Mouse (Mus musculus) testis, adult 2 months (tissue): Measurements from ENCODE around the gene Ubtd2. TPM values are rescaled to one million over a fixed set of nuclear protein-coding genes. Genes with fewer than 3 reads are reported as not detected.

Source experiments
- H3K27ac ChIP-seq: fragments of 200-500 bp; 2 replicates; pipeline ENCODE4 v1.5.1; 2012; ENCODE audit warnings: low read depth, low read length; ENCODE audit not compliant: control insufficient read depth, insufficient read depth
- H3K27me3 ChIP-seq: fragments of 200-500 bp; 2 replicates; pipeline ENCODE4 v1.6.1; 2012; ENCODE audit warnings: mild to moderate bottlenecking, low read length, moderate library complexity; ENCODE audit not compliant: control insufficient read depth, insufficient read depth
- H3K36me3 ChIP-seq: fragments of 200-500 bp; 2 replicates; pipeline ENCODE4 v1.6.1; 2012; ENCODE audit warnings: mild to moderate bottlenecking, low read length; ENCODE audit not compliant: control insufficient read depth, insufficient read depth
- H3K4me1 ChIP-seq: fragments of 200-500 bp; 2 replicates; pipeline ENCODE4 v1.6.1; 2012; ENCODE audit warnings: low read length; ENCODE audit not compliant: control insufficient read depth, insufficient read depth
- H3K4me3 ChIP-seq: fragments of 200-500 bp; 2 replicates; pipeline ENCODE4 v1.5.1; 2012; ENCODE audit warnings: low read depth, mild to moderate bottlenecking, low read length, moderate library complexity, mixed read lengths; ENCODE audit not compliant: control insufficient read depth
- CTCF ChIP-seq: fragments of 200-500 bp; IDR thresholded peaks from 2 replicates; pipeline ENCODE4 v1.5.1; 2012; ENCODE audit warnings: low read depth, mild to moderate bottlenecking, inconsistent platforms, low read length, moderate library complexity; ENCODE audit not compliant: control insufficient read depth, insufficient read depth, insufficient replicate concordance
- POLR2A ChIP-seq: fragments of 200-500 bp; IDR thresholded peaks from 2 replicates; pipeline ENCODE4 v1.6.1; 2012; ENCODE audit warnings: low read depth, mild to moderate bottlenecking, inconsistent platforms, low read length, moderate library complexity; ENCODE audit not compliant: control insufficient read depth
- polyA plus RNA-seq: library from polyadenylated mRNA; depleted of rRNA; stranded (reverse); fragments of >200 nt; gene quantifications from 2 replicates; pipeline ENCODE4 v1.2.3, GENCODE M21; 2012

Gene Ubtd2
- polyA plus RNA-seq, 1 experiment: 120 TPM

- Histone ChIP-seq H3K27ac (no peak overlapping the region), H3K36me3 (no peaks in the 10 kb centered on the region), H3K27me3 (no peaks in the 10 kb centered on the region), H3K4me1 (peaks cover 3% of the 10 kb centered on the region), H3K4me3 (no peak overlapping the region)
- TF ChIP-seq POLR2A (no peak), CTCF (no peak)
Measured at GRCm38 (mm10) chr11:32539717-32540116, 84.5 kb downstream of the Ubtd2 start.

- Histone ChIP-seq H3K4me1 (no peaks in the 10 kb centered on the region; the same call in 1 of the 2 replicates), H3K27me3 (no peaks in the 10 kb centered on the region), H3K36me3 (no peaks in the 10 kb centered on the region), H3K27ac (no peak overlapping the region), H3K4me3 (no peak overlapping the region)
- no peak for TF ChIP-seq CTCF
- no peak for TF ChIP-seq POLR2A
Measured at GRCm38 (mm10) chr11:32540463-32540862, 85.3 kb downstream of the Ubtd2 start.

DNA sequence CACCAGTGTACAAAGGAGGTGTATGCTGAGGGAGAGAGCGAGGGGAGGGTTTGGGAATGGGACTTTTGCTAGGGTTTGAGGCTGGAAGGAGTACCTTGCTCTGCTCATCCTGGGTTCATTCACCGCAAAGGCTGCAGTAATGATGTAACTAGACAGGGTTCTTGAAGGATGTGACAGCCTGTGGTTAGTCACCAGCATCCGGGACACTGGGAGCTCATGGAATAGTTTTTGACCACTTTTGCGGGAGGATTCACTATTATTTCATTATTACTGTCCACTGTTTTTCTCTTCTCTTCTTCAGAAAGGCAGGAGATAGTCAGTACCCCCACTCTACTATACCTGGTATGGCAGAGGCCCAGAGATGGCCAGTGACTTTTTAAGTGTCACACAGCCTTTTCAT lies 87.0 kb downstream of the Ubtd2 start:
- Histone ChIP-seq H3K4me1 (no peaks in the 10 kb centered on the region; the same call in 1 of the 2 replicates), H3K27me3 (no peaks in the 10 kb centered on the region), H3K4me3 (no peak overlapping the region), H3K36me3 (no peaks in the 10 kb centered on the region), H3K27ac (no peak overlapping the region)
- no peak for TF ChIP-seq POLR2A
- no peak for TF ChIP-seq CTCF

DNA sequence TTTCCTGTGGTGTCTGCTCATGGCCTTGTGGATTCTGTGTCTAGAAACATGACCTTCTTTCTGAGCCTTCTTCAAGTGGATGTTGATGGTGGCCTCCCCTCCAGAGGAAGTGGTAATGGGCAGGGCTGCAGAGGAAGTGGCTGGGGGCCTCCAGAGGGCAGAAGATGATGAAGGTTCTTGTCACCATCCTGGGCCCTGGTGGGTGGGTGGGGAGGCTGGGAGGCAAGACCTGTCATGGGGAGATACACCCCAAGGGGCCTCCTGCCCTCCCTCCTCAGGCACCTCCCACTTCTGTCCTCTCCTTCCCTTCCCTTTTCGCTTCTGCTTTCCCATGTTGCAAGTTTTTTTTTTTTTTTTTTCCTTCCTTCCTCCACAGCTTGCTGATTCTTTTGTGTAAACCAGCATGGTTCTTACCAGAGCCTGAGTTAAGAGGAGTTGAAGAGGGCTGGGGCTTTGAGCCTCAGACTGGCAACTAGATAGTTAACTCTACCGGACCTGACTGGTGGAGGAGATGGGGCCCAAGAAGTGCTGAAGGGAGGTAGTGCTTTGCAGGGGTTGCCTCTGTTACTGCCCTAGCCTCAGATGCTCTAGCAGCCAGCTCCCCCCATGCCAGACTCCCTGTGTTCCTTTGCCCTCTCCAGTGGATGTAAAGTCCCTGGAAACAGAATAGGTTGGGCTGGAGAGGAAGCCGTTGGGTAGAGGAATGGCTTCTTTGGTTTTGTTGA lies 87.7 kb downstream of the Ubtd2 start:
- no peaks in the 10 kb centered on the region for H3K27me3 ChIP-seq
- no peaks in the 10 kb centered on the region; the same call in 1 of the 2 replicates for H3K4me1 ChIP-seq
- TF ChIP-seq POLR2A (no peak), CTCF (no peak)
- H3K4me3 ChIP-seq: no peak overlapping the region
- H3K27ac ChIP-seq: no peak overlapping the region
- no peaks in the 10 kb centered on the region for H3K36me3 ChIP-seq

DNA sequence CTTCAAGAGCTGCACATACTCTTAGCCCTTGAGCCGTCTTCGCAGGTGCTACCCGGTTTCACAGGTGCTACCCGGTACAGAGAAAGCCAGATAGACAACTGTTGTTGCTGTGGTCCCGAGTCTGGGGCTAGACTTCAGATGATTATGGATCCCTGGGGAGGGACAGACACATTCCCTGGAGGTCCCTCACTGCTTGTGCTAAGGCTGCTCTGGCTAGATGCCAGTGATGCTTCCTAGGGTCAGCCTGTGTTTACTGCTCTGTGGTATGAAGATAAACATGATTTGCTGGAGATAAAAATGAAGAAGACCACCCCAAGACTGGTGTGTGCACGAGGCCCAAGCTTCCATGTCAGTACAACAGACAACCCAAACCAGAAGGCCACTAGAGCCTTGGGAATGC lies 88.9 kb downstream of the Ubtd2 start:
- Histone ChIP-seq H3K36me3 (no peaks in the 10 kb centered on the region), H3K27me3 (no peaks in the 10 kb centered on the region), H3K4me1 (no peaks in the 10 kb centered on the region; the same call in 1 of the 2 replicates), H3K4me3 (no peak overlapping the region), H3K27ac (no peak overlapping the region)
- TF ChIP-seq POLR2A (no peak), CTCF (no peak)

GRCm38 (mm10) chr11:32544497-32544896 lies 89.3 kb downstream of the Ubtd2 start:
- Histone ChIP-seq H3K27me3 (no peaks in the 10 kb centered on the region), H3K4me3 (no peak overlapping the region), H3K4me1 (no peaks in the 10 kb centered on the region; the same call in 1 of the 2 replicates), H3K27ac (no peak overlapping the region), H3K36me3 (no peaks in the 10 kb centered on the region)
- no peak for TF ChIP-seq CTCF
- no peak for TF ChIP-seq POLR2A

DNA sequence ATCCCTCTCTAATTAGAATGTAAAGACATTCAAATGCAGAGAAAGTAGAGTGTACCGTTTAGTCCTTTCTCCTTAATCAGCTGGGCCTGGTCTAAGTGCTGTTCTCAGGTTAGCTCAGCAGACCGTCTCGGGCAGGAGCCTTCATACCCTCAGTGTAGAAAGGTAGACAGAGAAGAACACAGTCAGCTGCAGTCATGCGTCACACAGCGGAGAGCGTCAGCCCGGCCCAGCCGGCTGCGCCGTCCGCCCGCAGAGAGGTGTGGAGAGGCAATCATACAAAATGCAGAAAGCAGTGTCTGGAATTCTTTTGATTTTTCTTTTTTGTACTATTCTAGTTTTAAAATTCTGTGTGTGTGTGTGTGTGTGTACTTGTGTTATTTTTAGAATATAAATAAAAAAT lies 90.4 kb downstream of the Ubtd2 start:
- Histone ChIP-seq H3K4me1 (no peaks in the 10 kb centered on the region), H3K27ac (no peak overlapping the region), H3K36me3 (no peaks in the 10 kb centered on the region), H3K4me3 (no peak overlapping the region), H3K27me3 (no peaks in the 10 kb centered on the region)
- TF ChIP-seq POLR2A (no peak), CTCF (no peak)
